Mouse (Mus musculus) liver, embryonic 15.5 days (tissue): ENCODE measurements at regions not wholly inside any gene's neighbourhood (a gene's known extent, or its start where the extent isn't known, plus 50 kb on each side); places are given as distances from the start of the nearest gene placed in this dataset.

Experiments
- ATAC-seq: fragments of 200-750 bp; cut with Nextera tagmentation; 2 replicates; pipeline ENCODE4 v1.8.0; 2017; ENCODE audit warnings: moderate number of reproducible peaks, mild to moderate bottlenecking, moderate library complexity; ENCODE audit not compliant: insufficient read depth
- H3K27ac ChIP-seq: fragments of 300-500 bp; sonication (generic); replicated peaks from 2 replicates; pipeline ENCODE4 v1.5.1; 2015; ENCODE audit warnings: mild to moderate bottlenecking, inconsistent platforms
- H3K27me3 ChIP-seq: fragments of 300-500 bp; sonication (generic); 2 replicates; pipeline ENCODE4 v1.6.1; 2015; ENCODE audit warnings: mild to moderate bottlenecking, inconsistent platforms
- H3K36me3 ChIP-seq: fragments of 300-500 bp; sonication (generic); replicated peaks from 2 replicates; pipeline ENCODE4 v1.6.1; 2015; ENCODE audit warnings: moderate library complexity, mild to moderate bottlenecking, inconsistent platforms
- H3K4me1 ChIP-seq: fragments of 300-500 bp; sonication (generic); replicated peaks from 2 replicates; pipeline ENCODE4 v1.6.1; 2015; ENCODE audit warnings: inconsistent platforms
- H3K4me2 ChIP-seq: fragments of 300-500 bp; sonication (generic); 2 replicates; pipeline ENCODE4 v1.6.1; 2015; ENCODE audit warnings: moderate library complexity, mild to moderate bottlenecking, inconsistent platforms
- H3K4me3 ChIP-seq: fragments of 300-500 bp; sonication (generic); replicated peaks from 2 replicates; pipeline ENCODE4 v1.5.1; 2015; ENCODE audit warnings: mild to moderate bottlenecking, inconsistent platforms
- H3K9ac ChIP-seq: fragments of 300-500 bp; sonication (generic); 2 replicates; pipeline ENCODE4 v1.6.1; 2015; ENCODE audit warnings: moderate library complexity, mild to moderate bottlenecking, inconsistent platforms
- H3K9me3 ChIP-seq: fragments of 300-500 bp; sonication (generic); replicated peaks from 2 replicates; pipeline ENCODE4 v1.6.1; 2016; ENCODE audit warnings: inconsistent platforms
- WGBS: fragments of 180-500 bp; shearing (Covaris S2); methylation state at CpG from one replicate; pipeline ENCODE4 v1.1.7; 2015; ENCODE audit warnings: mixed read lengths; ENCODE audit not compliant: insufficient replicate concordance; 5-methylcytosine and 5-hydroxymethylcytosine counted together

- no peak overlapping the region for H3K4me3 ChIP-seq
- no peaks in the 10 kb centered on the region for H3K4me1 ChIP-seq
- H3K36me3 ChIP-seq, result no peaks in the 10 kb centered on the region
- H3K9ac ChIP-seq, result no peak overlapping the region
- no peaks in the 10 kb centered on the region for H3K27me3 ChIP-seq
- ATAC-seq, result no peak
- no peaks in the 10 kb centered on the region for H3K9me3 ChIP-seq
- no peak overlapping the region for H3K27ac ChIP-seq
- WGBS, result 68% methylated on average over 4 of the region's 4 CpGs
- no peak overlapping the region for H3K4me2 ChIP-seq
These were observed 132.7 kb upstream of the Hhip start for GRCm38 (mm10) chr8:80190510-80190908.

DNA sequence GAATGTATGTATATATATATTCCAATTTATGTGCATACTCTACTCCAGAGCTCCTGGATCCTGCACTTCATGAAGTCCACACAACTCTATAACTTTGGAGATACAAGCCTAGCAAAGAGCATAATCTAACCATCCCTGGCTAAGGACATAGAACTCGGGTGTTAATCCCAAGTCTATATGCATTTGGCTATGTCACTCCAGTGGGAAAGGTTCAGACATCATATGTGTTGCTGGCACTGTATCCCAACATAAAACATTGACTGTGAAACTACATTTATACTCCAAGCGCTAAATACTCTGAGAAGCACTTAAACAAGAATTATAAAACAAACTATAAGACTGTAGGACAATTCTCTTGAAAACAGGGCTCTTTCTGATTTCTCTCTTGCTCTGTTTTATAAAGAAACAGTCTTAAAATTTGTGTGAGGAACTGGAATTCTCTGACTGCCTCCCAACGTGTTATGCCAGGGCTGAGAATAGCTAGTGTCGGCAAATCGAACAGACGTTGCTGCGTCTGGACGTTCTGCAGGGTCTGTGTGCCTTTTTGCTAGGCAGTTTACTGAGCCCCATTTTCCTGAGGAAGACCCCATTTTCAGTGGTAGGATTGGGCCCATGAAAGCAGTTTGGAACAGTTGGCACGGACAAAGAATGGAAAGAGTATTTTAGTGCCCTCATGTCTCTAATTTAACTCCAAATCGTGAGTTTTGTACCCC, 132.1 kb upstream of the Hhip start:
- ATAC-seq, result no peak
- Histone ChIP-seq H3K9me3 (no peaks in the 10 kb centered on the region), H3K4me2 (no peak overlapping the region), H3K9ac (no peak overlapping the region), H3K4me1 (no peaks in the 10 kb centered on the region), H3K27me3 (no peaks in the 10 kb centered on the region), H3K36me3 (no peaks in the 10 kb centered on the region), H3K4me3 (no peak overlapping the region), H3K27ac (no peak overlapping the region)
- WGBS, result 64% methylated on average over 10 of the region's 10 CpGs

DNA sequence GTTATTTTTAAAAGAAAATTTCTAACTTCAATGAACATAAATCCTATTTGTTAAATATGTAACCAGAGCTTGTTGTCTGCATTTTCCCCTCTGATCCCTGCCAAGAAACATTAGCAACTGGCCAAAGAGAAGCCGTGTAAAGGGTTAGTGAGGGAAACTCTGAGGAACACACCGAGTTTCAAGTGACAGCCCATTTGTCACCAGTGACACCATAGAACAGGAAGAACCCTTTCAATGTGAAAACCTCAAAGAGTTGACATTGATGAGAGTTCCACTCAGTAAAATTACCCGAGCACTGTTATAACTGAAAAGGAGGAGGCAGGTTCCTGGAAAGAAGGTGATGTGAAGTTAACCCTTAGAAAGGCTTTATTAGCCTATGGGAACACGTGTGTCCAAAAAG, 127.5 kb upstream of the Hhip start:
- WGBS, result 15% methylated on average over 4 of the region's 4 CpGs
- H3K36me3 ChIP-seq, result no peaks in the 10 kb centered on the region

GRCm38 (mm10) chr8:80168688-80169087, 110.9 kb upstream of the Hhip start:
- H3K27ac ChIP-seq, result no peak overlapping the region
- 53% methylated on average over 9 of the region's 9 CpGs for WGBS
- no peaks in the 10 kb centered on the region for H3K4me1 ChIP-seq
- H3K27me3 ChIP-seq, result no peaks in the 10 kb centered on the region
- H3K9ac ChIP-seq, result no peak overlapping the region
- H3K4me2 ChIP-seq, result no peak overlapping the region
- no peak for ATAC-seq
- no peaks in the 10 kb centered on the region for H3K9me3 ChIP-seq
- H3K36me3 ChIP-seq, result no peaks in the 10 kb centered on the region
- no peak overlapping the region for H3K4me3 ChIP-seq

More for the DNA sequence above, 127.5 kb upstream of the Hhip start:
- Histone ChIP-seq H3K27ac (no peak overlapping the region), H3K4me1 (no peaks in the 10 kb centered on the region), H3K9me3 (no peaks in the 10 kb centered on the region), H3K4me3 (no peak overlapping the region), H3K27me3 (no peaks in the 10 kb centered on the region), H3K4me2 (no peak overlapping the region), H3K9ac (no peak overlapping the region)
- no peak for ATAC-seq

DNA sequence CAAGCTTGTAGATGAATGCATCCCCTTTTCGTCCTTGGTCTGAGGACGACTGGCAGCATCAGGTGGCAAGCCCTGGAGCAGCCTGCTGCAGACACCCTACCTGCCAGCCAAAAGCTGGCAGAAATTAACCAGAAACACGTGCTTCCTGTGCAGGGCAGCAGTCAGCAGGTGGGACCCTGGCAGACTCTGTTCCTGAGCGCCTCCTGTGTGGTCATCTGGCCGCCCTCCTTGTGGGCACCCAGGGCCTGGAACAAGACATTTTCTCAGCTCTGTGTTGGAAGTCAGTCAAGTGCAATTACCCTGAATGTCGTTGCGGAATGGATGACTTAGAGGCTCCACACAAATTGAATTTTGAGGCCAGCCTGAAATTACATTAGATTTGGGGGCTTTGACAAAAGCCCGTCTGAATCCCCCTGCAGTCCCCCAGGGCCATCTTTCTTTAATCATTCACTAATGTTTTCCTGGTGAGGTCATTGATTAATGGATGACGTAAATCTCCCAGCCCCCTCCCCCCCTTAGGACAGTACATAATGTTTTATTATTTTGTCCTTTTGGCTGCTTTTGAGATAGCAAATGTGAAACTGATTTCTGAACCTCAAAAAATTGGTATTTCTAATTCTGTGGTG, 91.8 kb upstream of the Hhip start:
- 61% methylated on average over 9 of the region's 9 CpGs for WGBS
- H3K4me2 ChIP-seq, result no peak overlapping the region
- no peak overlapping the region for H3K4me3 ChIP-seq
- no peaks in the 10 kb centered on the region for H3K4me1 ChIP-seq
- no peak overlapping the region for H3K9ac ChIP-seq
- ATAC-seq, result no peak
- no peaks in the 10 kb centered on the region for H3K36me3 ChIP-seq
- no peaks in the 10 kb centered on the region for H3K9me3 ChIP-seq
- no peak overlapping the region for H3K27ac ChIP-seq
- no peaks in the 10 kb centered on the region for H3K27me3 ChIP-seq

GRCm38 (mm10) chr8:80147929-80148328, 90.1 kb upstream of the Hhip start:
- Histone ChIP-seq H3K4me1 (no peaks in the 10 kb centered on the region), H3K27ac (no peak overlapping the region), H3K4me2 (no peak overlapping the region), H3K36me3 (no peaks in the 10 kb centered on the region), H3K4me3 (no peak overlapping the region), H3K9ac (no peak overlapping the region), H3K27me3 (no peaks in the 10 kb centered on the region), H3K9me3 (no peaks in the 10 kb centered on the region)
- WGBS, result 32% methylated on average over 3 of the region's 3 CpGs
- no peak for ATAC-seq

- WGBS, result 62% methylated on average over 6 of the region's 6 CpGs
- H3K4me1 ChIP-seq, result no peaks in the 10 kb centered on the region
- H3K36me3 ChIP-seq, result no peaks in the 10 kb centered on the region
- no peak overlapping the region for H3K4me3 ChIP-seq
- H3K9me3 ChIP-seq, result no peaks in the 10 kb centered on the region
- H3K27ac ChIP-seq, result no peak overlapping the region
- no peaks in the 10 kb centered on the region for H3K27me3 ChIP-seq
- ATAC-seq, result no peak
- H3K9ac ChIP-seq, result no peak overlapping the region
- no peak overlapping the region for H3K4me2 ChIP-seq
These were observed 80.7 kb upstream of the Hhip start for GRCm38 (mm10) chr8:80138481-80138880.

GRCm38 (mm10) chr8:80120378-80120965, 62.7 kb upstream of the Hhip start:
- Histone ChIP-seq H3K9ac (no peak overlapping the region), H3K27me3 (no peaks in the 10 kb centered on the region), H3K36me3 (no peaks in the 10 kb centered on the region), H3K4me3 (no peak overlapping the region), H3K4me1 (no peaks in the 10 kb centered on the region), H3K9me3 (no peaks in the 10 kb centered on the region), H3K4me2 (no peak overlapping the region), H3K27ac (no peak overlapping the region)
- WGBS, result 66% methylated on average over 3 of the region's 3 CpGs
- no peak for ATAC-seq

DNA sequence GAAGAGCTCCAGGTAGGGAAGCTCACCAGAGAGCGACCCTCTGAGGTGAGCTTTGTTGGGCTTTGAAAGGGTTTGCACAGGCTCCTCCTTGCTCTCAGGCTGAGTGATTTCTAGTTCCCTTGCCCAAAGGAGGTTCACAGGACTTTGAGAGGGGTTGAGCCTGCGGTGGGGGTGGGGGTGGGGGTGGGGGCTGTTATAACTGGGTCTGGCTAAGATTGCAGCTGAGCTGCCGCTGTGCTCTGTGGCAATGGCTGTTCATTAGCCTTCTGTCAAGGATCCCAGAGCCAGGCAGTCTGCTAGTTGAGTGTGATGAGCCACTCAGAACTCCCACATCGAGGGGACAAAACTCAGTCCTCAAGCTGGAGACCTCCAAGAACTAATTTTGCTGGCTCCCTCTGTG, 59.5 kb upstream of the Hhip start:
- no peak overlapping the region for H3K27ac ChIP-seq
- no peak overlapping the region for H3K4me2 ChIP-seq
- H3K9ac ChIP-seq, result no peak overlapping the region
- H3K36me3 ChIP-seq, result no peaks in the 10 kb centered on the region
- no peak for ATAC-seq
- H3K9me3 ChIP-seq, result no peaks in the 10 kb centered on the region
- 45% methylated on average over 4 of the region's 4 CpGs for WGBS
- no peak overlapping the region for H3K4me3 ChIP-seq
- H3K4me1 ChIP-seq, result no peaks in the 10 kb centered on the region
- H3K27me3 ChIP-seq, result no peaks in the 10 kb centered on the region
